Mouse (Mus musculus): ENCODE results near the gene Opn1mw.
"Not testable (repeated sequence)": the region's sequence is repeated elsewhere in the genome, so short reads cannot be mapped to it uniquely, and the experiment has no call there.

The Opn1mw gene

GRCm38 (mm10) chrX:74127164-74127563 lies at the start of gene Opn1mw:
TSS of gene Opn1mw (plus strand) at chrX:74127464.
- no peak for DNase-seq

GRCm38 (mm10) chrX:74084276-74084837 lies 42.9 kb upstream of the Opn1mw start:
- peak in 1 of 2 experiments; percentile 1 for DNase-seq

GRCm38 (mm10) chrX:74084946-74085498 lies 42.2 kb upstream of the Opn1mw start:
- DNase-seq, result peak; percentile 72 to 83

DNA sequence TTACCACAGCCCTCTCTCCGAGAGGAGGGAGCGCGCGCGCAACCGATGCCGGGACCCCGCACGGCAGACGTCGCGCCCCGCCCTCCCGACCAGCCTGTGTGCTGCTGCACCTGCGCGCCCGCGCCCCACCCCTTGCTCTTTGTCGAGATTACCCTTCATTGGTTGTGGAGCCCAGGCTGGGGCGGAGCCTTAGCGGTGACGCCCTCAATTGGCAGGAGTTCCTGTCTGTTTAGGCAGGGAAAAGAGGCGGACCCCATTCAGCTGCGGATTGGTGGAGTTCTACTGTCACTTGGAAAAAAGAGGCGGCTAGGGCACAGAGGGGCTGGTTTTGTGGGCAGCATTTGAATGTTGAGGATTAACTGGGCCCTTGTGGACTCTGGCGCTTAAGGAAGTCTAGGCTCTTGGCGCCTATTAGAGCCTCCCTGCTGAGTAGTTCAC lies 41.6 kb upstream of the Opn1mw start:
- DNase-seq, result peak; percentile 94 to 98

GRCm38 (mm10) chrX:74095130-74095529 lies 32.1 kb upstream of the Opn1mw start:
- DNase-seq, result no peak

- DNase-seq, result no peak
Observed at GRCm38 (mm10) chrX:74103457-74104188, 23.6 kb upstream of the Opn1mw start.

- no peak for DNase-seq
Observed at GRCm38 (mm10) chrX:74105916-74106315, 21.3 kb upstream of the Opn1mw start.

DNA sequence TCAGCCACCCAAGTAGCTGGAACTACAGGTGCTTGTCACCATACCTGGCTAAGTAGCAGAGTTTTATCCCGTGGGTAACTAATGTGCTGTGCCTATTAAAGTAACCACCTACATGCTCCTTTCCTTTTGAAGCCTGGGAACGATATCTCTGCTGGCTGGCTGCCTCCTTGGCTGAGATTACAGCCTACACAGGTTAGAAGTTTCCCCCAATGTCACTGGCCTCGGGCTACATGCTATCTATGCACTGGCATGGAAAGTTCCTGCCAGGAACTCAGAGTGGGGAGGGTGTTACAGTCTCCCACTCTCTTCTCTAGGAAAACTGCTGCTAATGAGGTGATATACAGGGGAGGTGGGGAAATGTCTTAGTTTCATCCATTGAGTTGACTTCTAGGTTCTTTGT lies 18.5 kb upstream of the Opn1mw start:
- DNase-seq, result no peak

GRCm38 (mm10) chrX:74114036-74114435 lies 13.2 kb upstream of the Opn1mw start:
- DNase-seq, result no peak

DNA sequence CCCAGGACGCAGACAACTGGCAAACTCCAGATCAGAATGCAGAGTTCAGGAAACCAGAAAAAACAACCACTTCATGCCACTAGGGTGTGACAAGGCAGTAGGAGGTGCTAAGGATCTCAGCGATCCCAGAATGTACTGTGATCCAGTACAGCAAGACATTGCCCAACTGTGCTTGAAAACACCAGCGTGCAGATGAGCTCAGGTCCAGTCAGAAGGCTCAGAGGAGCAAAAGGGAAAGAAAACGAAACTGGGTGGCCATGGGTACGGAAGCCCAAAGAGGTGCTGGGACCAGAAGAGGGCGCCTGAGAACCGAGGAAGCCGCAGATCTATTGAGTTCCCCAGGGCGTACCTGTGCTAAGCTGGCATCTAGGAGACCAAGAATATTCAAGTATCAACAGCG lies 11.8 kb upstream of the Opn1mw start:
- DNase-seq, result peak; percentile 62 to 67

- DNase-seq, result peak; percentile 38 to 44
Observed at GRCm38 (mm10) chrX:74124975-74125374, 2.3 kb upstream of the Opn1mw start.

DNA sequence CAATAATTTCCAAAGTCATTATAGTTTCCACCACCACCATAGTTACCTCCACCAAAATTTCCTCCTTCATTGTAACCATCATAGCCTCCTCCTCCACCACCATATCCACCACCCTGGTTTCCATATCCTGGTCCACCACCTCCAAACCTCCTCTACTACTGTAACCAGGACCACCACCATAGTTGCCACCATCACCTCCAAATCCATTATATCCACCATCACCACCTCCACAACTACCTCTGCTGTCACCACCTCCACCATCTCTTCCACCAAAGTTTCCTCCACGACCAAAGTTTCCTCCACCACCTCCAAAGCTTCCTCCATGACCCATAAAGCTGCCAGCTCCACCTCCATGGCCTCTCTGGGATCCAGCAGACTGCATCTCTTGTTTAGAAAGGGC lies 8.0 kb downstream of the Opn1mw start, which contains the start of gene Mecp2:
Mecp2 (minus strand) TSS at position 101 of the 400 bp plus-strand sequence.
- not testable (repeated sequence) for DNase-seq

DNA sequence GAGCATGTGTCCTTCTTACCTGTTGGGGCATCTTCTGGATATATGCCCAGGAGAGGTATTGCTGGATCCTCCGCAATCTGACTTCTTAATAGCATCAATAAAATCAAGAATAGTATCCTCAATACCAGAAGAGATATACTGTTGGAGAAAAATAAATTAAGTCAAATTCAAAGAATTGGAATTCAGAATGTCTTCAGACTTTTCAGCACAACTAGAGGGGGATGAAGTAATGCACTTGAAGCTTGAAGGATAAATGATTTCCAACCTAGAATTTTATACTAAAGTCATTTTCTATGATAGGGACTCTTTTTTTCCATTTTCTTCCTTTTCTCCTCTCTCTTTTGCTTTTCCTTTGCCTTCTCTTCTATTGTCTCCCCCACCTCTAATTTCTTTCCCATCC lies 40.5 kb downstream of the Opn1mw start, which contains the start of gene Tex28:
Tex28 (minus strand) TSS at position 101 of the 400 bp plus-strand sequence.
- DNase-seq, result no peak

- DNase-seq, result no peak
Observed at GRCm38 (mm10) chrX:74176959-74177358, 49.7 kb downstream of the Opn1mw start, which contains the start of gene Tktl1. TSS of gene Tktl1 (plus strand) at chrX:74177259.
